Mouse (Mus musculus): ENCODE data around the gene Atg4a-ps.
"Not testable (repeated sequence)": the region's sequence is repeated elsewhere in the genome, so short reads cannot be mapped to it uniquely, and the experiment has no call there.

Atg4a-ps gene

DNA sequence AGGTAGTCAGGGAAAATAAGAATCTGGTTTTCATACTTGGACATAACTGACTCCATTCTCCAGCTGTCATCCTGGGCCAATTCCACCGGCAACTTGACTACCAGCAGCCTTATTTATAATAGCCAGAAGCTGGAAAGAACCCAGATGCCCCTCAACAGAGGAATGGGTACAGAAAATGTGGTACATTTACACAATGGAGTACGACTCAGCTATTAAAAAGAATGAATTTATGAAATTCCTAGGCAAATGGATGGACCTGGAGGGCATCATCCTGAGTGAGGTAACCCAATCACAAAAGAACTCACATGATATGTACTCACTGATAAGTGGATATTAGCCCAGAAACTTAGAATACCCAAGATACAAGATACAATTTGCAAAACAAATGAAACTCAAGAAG, at the start of gene Atg4a-ps:
TSS of gene Atg4a-ps (minus strand) at position 101 of the 400 bp plus-strand sequence.
- DNase-seq (ENCODE audit: low spot score) = not testable (repeated sequence)

DNA sequence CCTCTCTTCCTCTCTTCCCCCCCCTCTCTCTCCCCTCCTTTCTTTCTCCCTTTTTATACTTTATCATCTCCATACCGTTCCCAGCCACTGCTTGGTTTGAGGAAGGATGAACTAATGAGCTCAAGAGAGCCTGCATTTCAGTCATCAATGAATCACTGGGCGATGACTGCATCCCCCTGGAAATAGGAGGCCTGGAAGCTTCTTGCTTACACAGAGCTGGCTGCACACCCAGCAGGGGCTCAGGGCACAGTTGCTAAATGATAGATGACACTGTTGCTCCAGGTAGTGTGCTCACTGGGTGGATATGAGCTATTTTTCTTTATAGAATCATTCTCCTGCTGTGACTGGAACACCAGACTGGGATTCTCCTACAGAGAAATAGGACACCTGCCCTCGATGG, 49.7 kb upstream of the Atg4a-ps start:
- DNase-seq (ENCODE audit: low spot score) = no peak

DNA sequence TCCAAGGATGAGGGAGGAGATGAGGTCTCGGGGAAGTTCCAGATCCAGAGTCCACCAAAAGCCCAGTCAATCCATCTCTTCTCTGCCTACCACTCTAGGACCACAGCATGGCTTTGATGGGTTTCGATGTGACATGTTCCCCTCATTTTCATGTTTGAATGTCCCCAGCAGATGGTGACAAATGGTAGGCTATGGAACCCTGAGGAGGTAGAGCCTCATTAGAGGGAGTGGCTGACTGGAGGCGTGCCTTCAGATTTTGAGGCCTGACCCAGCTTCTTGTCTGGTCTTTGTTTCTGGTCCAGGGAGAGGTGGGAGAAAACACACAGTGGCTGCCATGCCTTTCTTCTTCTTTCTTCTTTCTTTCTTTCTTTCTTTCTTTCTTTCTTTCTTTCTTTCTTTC, 44.6 kb upstream of the Atg4a-ps start:
- no peak for DNase-seq (ENCODE audit: low spot score)

DNA sequence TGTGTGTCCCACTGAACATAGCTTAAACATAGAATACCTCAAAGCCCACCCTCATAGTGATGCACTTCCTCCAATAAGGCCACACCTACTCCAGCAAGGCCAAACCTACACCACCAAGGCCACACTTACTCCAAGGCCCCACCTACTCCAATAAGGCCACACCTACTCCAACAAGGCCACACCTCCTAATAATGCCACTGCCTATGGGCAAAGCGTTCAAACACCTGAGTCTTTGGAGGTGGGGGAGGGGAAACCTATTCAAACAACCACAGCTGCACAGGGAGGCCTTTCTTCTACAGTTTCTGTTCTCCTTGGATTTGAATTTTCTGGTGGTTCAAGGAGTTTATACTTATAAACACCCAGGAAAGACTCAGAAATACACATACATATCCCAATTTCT, 43.2 kb upstream of the Atg4a-ps start:
- DNase-seq (ENCODE audit: low spot score) = no peak

DNA sequence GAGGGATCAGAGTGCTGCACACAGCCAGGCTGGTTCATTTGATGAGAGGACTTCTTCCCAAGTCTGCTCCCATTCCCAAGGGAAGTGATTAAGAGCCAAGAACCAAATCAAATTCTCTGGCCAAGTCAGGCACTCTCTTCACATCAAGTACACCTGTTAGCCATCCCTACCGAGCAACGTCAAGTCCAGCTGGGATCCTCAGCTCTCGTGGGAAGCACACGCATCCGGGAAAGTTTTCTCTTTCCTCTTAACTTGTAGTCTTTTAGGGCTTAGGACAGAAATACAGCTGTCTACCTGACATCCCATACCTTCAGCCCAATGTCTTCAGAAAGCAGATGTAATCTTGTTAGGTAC, 38.1 kb upstream of the Atg4a-ps start:
- no peak for DNase-seq (ENCODE audit: low spot score)

DNA sequence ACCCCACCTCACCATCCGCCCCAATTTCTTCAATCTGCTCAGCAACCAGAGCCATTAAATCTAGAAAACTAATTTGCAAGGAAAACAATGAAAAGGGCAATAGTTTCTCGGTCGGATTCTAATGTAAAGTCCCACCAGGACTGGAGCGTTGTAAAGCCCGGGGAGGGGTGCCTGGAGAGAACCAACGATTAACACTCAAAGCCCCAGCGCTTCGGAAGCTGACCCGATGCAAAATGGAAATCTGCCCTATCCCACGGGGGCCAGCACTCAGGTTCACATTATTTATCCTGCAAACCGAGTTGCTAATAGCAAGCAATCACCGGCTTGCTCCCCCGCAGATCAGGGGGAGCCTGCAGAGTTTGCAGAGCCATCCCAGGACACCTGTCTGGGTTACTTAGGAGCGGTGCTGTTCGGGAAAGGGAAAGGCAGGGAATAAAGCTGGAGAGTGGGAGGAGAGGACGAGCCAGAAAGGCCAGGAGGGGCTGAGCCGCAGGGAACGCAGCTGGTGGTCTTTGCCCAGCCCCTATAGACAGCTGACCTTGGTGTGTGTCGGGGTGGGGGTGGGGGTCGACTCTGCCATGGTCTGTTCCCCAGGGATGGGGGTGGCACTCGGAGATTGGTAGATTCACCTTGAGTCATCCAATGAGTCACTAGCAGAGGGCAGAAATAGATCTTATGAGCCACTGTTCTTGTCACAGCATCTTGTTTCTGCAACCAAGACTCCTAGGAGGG, 37.5 kb upstream of the Atg4a-ps start:
- DNase-seq (ENCODE audit: low spot score) = no peak

DNA sequence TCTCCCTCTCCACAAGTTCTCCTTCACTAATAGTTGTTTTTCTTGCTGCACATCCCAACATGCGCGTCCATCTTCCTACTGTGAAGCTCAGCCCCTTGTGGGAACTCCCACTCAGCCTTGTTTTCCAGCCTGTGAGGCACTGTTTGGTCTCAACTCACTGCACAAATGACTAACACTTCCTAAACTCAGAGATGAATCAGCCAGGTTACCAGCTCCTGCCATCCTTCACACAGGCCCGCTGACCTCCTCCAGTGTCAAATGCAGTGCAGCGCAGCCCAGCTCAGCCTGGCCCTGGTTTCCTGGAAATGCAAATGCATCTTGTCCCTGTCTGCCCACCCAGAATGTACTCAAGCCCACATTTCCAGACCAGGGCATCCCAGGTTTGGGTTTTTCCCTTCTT, 36.6 kb upstream of the Atg4a-ps start:
- DNase-seq (ENCODE audit: low spot score) = no peak

DNA sequence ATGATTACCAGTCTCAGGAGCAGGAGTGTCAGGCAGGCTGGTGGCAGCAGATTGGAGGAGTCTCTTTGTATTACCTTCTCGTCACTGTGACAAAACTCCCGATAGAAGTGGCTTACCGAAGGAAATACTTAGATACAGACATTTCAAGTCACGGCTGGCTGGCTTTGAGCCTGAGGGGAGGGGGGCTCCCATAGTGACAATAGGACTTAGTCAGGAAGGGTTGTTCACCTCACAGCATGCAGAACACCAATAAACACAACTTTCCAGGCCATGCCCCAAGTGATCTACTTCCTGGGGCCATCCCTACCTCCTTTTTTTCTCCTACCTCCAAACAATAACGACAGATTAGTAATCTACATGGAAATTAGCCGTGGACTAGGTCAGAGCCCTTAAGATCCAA, 32.9 kb upstream of the Atg4a-ps start:
- DNase-seq (ENCODE audit: low spot score) = no peak

DNA sequence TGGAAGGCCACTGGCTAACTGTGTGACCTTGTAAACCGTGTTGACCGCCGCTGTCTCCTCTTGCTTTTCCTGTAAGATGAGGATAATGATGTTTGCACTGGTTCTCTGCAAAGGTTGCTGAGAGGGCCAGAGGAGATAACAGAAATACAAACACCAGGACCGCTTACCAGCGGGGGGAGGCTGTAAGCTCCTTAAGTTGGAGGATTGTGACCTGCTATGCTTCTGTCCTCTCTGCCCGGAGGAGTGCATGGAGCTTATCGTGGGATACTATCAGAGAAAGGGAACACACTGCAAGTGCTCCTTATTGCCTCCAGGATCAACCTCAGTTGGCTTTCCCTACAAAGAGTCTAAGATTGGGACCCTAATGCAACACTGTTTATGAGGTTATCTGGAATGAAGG, 26.8 kb upstream of the Atg4a-ps start:
- no peak for DNase-seq (ENCODE audit: low spot score)

DNA sequence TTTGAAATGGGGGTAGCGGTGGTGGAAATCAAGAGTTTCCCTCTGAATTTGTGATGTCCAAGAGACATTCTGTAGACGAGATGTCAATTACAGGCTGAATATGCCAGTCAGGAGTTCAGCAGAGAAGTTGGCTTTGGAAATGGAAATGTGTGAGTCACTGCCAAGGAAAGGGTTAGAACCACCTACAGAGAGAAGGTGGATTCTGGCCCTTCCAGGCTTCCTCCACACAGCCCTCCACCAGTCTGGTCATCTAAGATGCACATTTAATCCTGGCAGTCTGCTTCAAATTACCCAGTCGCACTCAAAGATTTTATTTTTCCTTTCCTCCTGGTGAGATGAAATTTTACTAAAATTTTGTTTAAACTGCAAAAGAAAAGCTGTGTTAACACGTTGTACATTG, 26.2 kb upstream of the Atg4a-ps start:
- no peak for DNase-seq (ENCODE audit: low spot score)

DNA sequence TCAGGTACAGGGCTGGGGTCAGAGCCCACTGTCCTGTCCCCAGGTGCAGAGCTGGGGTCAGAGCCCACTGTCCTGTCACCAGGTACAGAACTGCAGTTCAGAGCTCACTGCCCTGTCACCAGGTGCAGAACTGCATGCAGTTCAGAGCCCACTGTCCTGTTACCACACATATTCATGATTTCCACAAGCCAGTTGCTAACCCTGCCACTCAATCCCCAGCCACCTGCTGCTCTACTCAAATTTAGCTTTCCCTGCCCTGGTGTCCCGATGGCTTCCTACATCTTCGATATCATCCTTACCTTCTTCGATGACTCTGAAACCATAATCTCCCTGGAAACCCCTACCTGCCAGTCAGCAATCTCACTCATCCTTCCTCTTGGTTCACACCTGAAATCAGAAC, 17.5 kb upstream of the Atg4a-ps start:
- DNase-seq (ENCODE audit: low spot score) = no peak

DNA sequence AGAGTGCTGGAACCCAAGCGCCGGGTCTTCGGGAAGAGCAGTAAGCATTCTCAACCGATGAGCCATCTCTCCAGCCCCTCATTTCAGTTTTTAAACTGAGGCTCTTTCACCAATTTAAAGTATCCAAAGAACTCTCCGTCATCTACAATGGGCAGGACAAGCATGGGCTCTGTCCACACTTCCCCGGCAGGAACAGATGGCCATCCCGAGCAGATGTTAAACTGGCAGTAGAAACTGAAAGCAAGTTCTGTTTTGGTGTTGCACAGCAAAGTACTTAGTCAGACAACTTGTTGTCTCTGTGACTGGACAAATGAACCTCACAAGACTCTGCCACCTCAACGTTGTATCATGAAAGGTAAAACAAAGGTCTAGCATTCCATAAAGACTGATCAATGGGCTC, 15.8 kb upstream of the Atg4a-ps start:
- DNase-seq (ENCODE audit: low spot score) = no peak

DNA sequence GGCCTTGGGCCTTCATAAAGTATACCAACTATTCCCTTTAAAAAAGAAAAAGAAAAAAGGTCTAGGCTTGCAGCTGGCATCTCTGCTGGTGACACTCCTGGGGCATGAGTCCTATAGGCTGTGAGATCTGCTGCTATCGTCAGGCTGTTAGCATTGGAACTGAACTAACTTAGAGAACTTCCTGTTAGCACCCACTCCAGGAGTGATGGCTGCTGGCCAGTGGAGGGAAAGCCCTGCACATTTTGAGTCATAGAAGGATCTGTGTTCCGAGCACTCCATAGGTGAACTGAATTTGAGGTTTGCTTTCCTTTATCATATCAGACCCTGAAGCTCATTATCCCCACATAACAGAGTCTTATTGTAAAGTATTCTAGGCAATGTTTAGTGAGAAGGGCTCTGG, 14.1 kb upstream of the Atg4a-ps start:
- DNase-seq (ENCODE audit: low spot score) = no peak

DNA sequence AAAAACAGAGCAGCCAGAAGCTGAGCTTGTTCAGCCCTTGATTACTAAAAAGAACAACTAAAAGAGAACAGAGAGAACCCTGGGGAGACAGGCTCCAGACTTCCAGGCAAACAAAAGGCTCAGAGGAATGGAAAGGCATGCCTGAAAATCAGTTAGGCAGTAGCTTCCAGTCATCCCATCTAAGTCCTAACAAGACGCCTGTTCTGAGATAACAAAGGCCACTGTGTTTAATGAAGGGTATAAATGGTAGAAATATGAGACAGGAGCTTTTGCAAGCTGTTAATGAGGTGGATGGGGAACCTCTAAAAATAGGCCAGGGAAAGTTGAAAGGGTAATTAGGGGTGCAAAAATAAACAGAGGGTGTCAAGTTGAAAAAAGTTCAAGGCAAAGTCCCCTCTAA, 4.5 kb upstream of the Atg4a-ps start:
- DNase-seq (ENCODE audit: low spot score) = no peak

DNA sequence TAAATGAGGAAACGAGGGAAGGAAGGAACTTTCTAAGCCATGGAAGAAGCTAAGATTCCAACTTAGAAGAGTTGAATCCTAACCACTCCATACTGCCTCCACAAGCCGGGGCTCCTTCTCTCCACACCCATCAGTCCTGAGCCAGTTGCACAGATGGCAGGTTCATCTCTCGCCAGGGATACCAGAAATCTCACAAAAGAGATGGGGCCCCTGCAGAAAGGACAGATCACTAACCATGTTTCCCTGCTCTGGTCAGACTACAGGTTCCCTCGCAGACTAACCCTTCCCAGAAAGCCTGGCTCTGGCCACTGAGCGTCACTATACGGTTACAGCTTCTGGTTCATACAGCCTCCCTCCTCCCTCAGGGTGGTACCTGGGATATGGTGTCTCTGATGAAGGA, 3.8 kb upstream of the Atg4a-ps start:
- no peak for DNase-seq (ENCODE audit: low spot score)

DNA sequence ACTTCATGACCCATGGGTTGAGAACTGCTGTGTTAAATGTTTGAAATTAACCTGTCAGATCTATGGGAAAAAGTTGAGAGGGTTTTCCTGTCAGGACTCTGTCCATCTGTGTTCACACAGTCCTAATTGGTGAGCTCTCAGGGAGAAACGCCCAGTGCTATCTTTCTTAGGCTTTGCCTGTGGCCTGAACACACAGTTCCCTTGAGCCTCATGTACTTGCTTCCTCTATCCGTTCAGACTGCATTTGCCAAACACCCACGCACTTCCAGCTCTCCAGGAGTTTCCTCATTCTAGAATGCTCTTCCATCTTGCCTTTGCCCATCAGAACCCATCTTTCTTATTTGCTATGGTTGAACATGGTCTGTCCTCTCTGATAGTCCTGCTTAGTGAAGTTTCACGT, 2.6 kb upstream of the Atg4a-ps start:
- DNase-seq (ENCODE audit: low spot score) = no peak

DNA sequence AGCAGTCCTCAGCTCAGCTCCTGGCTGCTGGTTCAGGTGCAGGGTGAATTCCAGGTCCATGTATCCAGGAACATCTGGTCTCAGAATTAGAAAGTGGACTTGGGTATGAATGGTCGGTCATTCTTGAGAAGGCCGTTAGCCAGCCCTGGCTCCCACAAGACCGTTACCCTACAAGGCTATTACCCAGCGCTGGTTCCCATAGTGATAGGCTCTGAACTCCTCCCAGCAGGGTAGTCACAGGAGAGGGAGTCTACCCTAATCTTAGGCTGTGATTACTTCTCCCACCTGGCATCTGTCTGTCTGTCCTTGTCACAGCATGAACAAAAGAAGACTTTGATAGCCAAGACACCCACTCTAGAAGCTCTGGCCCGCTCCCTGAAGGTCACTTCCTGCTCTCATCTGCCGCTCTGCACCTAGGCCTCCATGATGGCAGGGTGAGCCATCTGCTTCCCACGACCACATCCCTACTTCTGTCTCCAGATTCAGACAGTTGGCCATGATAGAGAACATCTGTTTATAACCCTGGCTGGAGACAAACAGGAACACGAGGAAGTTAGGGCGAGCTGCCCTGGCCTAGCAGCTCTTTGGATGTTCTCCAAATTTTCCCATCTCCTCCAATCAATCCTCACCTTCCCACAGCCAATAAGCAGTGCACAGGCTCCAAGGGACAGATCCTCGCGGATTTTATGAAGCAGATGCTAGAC, 1.4 kb upstream of the Atg4a-ps start:
- no peak for DNase-seq (ENCODE audit: low spot score)

DNA sequence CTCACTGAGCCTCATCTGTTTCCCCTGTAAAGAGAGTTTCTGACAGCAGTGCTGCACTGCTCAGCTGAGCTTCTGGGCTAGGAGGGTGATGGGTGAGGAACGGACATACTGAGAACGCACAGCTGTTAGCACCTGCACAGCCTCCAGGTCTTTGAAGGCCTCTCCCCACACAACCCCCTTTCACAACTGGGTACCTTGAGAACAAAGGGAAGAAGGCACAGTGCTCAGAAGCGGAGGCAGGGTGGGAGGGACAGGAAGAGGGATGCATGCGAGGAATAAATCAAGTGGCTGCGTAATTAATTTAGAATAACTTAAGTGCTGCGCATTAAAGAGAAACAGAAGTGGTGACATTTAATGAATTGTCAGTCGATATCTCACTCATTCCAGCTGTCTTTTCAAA, 4.6 kb downstream of the Atg4a-ps start:
- no peak for DNase-seq (ENCODE audit: low spot score)

DNA sequence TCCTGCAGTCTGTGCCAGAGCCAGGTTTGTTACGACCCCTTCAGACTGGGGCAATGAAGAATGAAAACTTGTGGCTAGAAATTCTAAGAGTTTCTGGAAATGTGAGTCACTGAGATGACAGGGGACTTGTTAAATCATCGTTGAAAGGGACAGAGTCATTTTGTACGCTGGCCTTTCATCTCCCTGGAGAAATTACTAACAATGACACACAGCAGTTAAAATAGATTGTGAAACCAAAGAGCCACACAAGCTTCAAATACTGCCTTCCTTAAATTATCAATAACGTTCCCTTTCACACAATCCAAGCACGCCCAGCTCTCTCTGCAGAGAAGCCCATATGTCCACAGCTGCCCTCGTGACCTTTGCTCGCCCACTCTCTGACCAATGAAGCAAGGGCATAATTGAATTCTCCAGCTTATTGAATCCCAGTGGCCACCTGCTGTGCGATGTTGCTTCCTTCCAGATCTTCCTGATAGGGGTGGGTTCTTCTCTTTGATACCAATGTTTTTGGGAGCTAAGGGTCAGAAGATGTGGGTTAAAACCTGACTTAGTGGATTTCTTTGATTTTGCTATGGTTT, 5.6 kb downstream of the Atg4a-ps start:
- no peak for DNase-seq (ENCODE audit: low spot score)

DNA sequence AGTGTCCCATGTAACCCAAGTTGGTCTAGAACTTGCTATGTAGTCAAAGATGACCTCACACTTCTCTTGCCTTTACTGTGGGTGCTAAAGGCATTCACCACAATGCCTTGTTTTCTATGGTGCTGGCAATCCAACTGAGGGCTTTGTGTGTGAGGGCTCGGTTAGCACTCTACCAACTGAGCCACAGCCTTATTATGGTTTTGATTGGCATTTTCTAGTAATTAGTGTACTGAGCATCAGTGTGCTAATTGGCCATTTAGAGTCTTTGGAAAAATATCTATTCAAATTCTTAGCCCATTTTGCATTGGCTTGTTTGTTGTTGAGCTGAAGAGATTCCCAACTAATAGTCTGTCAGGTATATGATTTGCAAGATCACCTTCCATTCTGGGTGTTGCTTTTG, 8.2 kb downstream of the Atg4a-ps start:
- DNase-seq (ENCODE audit: low spot score) = no peak

DNA sequence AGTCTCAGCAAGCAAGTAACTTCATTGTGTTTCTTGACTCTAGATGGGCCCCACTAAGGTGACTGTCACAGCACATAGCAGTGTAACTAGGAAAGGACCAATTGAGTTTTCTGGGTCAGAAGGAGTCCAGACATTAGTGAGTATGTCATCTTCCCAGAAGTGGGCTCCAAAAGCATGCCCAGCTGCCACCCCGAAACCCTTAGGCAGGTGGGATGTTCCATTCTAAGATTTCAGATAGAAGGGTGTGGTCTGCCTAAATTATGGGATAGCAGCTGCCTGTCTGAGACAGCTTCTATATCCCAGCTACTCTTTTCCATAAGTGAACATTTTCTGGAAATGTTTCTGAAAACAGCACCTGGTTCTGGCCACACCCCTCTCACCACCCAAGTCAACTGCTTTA, 11.6 kb downstream of the Atg4a-ps start:
- DNase-seq (ENCODE audit: low spot score) = no peak

DNA sequence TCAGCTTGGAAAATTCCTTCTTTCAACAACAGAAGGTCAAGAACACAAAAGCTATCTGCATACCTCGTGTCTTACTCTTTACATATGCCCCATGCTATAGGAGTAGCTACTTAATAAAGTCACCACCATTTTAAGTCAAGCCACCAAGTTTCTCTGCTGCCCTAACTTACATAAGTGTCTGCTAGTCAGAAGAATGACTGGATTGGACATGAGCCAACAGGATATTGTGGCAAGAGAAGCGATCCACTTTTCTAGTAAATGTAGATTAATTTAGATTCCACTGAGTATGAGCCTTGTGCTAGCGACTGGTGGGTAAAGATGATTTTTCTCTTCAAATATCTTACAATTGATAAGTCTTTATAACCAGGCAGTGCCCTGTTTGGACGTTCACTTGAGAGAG, 12.0 kb downstream of the Atg4a-ps start:
- DNase-seq (ENCODE audit: low spot score) = no peak

DNA sequence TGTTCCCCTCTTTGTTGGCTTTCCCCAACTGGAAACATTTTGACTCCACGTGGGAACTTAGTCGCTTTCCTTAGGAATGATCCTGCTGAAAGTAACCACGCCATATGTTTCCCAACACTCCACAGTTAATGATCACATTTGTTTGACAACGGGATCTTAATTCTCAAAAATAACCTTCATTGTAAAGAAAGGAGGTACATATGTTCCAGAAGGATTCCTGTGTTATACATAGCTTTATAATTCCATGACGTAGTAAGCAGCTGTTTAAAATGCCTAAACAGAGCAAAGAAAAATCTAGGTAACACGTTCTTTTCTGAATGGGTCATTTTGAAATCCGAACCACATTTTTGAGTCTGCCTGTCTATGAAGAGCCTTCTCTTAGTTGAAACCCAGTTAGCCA, 12.7 kb downstream of the Atg4a-ps start:
- no peak for DNase-seq (ENCODE audit: low spot score)

DNA sequence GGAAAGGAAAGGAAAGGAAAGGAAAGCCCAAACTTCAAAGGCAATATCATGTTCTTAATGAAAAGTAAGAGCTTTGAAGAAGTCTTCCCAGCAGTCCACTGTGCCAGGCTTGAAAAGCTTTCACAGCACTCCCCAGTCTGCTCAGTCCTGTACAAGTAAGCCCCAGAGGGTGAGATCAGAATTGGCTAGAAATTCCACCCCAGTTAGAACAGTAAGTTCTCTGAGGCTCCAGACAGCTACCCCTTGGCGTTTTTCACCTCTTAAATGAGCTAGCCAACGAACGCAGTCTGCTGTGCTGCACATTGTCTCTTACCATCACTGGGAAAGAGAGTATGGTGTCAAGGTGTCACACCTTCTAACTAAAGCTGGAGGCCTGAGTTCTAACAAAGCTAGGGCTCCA, 18.2 kb downstream of the Atg4a-ps start:
- no peak for DNase-seq (ENCODE audit: low spot score)

Data from layer of hippocampus, adult 9-10 months (tissue).